Mouse (Mus musculus) liver, adult (tissue): ENCODE measurements around the gene Limch1.

Source experiments
- GATA4 ChIP-seq: IDR thresholded peaks from 2 replicates; pipeline ENCODE4 v1.6.1; 2014; ENCODE audit warnings: mild to moderate bottlenecking, low read length; ENCODE audit not compliant: insufficient replicate concordance

Gene Limch1

DNA sequence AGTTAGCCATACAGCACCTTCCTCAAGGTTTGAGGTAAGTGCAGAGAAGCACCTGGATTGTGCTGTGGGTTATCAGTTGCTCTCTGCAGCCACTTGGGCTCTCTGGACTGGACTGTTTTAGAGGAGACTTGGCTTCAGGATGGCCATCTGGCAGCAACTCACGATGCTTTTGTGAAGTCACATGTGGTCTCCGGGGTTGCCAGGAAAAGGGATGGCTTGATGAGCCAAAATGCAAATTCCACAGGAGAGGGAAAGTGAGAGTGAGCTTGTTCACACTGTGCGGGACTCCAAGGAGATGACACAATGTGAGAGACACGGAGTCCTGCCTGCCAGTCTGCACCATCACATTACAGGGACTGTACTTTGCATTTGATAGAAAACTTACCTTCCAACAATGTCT, 346.1 kb downstream of the Limch1 start:
- TF ChIP-seq GATA4, result no peak

DNA sequence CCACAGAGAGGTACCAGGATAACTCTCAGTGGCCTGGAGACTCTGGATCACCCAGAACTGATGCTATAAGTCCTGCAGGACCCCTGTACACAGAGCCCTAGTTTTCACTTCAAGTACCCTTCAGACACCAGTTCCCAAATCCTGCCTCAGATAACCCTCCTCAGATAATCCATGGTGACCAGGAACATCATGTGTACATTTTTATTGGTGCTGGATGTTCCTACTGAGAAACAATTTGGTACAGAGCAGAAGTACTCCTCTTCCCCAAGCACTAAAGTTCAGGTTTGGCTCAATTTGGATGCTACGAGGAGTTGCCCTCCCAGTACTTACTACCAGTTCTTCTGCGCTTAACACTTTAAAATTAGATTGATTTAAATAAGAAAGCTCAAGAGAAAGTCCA, 348.4 kb downstream of the Limch1 start:
- TF ChIP-seq GATA4, result no peak

DNA sequence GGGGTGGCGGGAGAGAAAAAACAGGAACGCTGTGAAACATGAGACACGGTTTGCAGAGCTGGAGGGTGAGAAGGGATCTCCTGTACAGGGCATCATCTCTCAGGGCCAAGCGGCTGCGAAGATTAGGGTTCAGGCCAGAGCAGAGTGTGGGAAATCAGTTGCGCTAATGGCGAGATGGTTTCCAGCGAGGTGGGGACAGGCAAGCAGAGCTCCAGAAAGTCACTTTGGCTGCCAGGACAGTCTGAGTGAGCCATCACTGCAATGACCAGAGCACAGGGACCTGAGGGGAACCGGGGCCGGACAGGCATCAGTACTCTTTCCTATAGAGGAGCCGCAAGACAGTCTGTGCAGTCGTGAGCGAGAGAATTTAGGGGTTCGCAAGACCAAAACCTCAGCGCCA, 349.5 kb downstream of the Limch1 start:
- TF ChIP-seq GATA4, result no peak

DNA sequence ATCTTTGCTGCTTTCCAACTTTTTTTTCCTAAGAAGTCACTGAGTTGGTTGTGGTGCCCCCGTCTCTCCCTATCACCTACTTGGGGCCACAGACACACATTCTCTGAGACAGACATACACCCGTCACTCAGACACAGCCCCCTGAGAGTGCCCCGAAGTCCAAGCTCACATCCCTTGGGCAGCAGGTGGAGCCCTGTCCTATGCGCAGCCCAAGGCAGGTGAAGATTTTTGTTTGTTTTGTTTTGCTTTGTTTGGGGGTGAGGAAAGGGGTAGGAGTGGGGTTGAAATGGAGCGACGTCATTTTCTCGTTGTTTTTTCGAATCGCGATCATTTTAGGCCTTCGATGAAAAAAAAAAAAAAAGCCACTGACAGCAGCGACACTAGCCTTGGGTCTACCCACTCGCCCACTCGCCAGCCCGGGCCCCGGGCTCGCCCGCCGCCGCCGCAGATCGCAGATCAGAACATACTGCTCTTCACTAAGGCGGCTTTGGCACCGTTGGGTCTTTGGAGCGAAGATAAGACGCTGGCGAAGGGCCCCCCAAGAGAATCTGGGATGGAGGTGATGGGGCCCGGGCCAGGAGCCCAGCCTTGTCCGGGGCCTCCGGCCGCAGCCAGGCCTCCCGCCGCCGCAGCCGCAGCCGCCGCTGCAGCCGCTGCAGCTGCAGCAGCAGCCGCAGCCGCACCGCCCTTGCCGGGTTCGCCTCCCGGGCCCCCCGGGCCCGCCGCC, 350.2 kb downstream of the Limch1 start:
- no peak for TF ChIP-seq GATA4

DNA sequence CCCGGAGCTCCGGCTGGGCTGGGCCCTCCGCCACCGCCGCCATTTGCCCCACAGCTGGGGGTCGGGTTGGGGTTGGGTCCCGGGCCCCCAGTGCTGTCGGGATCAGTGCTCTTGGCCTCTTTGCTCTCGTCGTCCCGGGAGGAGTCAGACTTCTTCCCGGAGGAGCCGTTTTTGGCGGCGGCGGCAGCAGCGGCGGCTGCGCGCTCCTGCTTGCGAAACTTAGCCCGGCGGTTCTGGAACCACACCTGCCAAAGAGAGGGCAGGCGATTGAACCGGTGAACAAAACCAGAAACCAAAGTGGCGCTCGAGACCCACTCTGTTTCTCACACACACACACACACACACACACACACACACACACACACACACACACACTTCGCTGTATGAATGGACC, 350.7 kb downstream of the Limch1 start:
- no peak for TF ChIP-seq GATA4

DNA sequence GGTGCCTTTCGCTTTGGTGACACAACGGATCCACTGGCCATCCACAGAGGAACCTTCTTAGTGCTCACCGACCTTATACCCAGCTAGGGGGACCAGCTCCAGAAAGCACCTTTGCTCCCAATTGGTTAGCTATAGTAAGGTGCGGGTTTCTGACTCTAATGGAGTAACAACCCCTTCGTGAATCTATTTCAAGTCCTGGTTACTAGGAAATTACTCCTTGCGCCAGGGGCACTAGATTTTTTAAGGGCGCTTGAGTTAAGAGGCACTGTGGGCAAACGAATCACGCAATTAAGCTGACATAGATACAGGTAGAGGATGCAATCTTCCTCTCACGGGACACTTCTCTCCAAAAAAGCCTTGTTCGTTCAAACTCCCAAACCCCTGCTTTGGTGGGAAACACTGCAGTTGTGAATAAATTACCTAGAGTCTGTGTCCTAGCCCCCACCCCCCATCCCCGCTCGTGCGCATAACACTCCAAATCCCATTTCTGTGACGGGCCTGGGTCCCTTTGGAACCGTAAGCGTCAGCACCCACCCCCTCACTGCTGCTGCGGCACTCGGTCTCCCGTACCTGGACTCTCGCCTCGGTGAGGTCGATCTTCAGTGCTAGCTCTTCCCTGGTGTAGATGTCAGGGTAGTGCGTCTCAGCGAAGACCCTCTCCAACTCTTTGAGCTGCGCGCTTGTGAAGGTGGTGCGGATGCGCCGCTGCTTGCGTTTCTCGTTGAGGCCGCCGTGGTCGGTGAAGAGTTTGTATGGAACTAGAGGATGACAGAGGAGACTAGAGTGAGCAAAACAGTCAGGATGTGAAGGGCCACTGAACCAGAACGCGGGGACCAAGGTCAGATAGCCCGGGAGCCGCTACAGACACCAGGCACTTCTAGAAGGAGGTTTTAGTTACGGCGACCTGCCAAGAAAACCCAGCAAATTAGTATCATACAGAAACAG, 351.8 kb downstream of the Limch1 start:
- no peak for TF ChIP-seq GATA4

DNA sequence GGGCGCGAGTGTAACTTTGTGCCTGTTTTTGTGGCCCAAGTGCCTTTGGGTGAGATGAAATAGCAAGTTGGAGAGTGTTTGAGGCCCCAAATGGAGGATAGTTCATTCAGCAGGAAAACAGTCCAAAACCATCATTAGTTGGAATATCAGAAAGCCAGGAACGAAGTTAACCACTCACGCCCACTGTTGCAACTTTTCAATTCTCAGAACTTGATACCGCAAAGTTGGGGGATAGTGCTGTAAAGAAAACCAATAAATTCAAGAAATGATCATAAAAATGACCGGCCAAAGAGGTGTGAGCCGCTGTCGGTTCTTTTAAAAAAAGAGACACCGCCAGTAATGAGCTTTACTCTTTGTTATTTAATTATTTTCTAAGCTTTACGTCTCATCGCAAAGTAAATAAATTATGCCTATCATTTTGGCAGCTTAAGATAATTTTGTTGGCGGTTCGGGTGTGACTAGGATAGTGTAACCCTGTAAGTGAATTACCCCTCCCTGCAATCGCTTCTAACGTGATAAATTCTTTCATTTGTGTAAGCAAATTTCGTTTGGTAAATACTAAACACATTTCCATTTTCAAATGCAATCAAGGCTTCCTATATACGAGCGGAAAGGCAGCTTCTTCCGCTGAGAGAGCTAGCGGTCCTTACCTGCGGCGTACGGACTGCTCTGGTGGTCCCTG, 352.6 kb downstream of the Limch1 start:
- no peak for TF ChIP-seq GATA4

DNA sequence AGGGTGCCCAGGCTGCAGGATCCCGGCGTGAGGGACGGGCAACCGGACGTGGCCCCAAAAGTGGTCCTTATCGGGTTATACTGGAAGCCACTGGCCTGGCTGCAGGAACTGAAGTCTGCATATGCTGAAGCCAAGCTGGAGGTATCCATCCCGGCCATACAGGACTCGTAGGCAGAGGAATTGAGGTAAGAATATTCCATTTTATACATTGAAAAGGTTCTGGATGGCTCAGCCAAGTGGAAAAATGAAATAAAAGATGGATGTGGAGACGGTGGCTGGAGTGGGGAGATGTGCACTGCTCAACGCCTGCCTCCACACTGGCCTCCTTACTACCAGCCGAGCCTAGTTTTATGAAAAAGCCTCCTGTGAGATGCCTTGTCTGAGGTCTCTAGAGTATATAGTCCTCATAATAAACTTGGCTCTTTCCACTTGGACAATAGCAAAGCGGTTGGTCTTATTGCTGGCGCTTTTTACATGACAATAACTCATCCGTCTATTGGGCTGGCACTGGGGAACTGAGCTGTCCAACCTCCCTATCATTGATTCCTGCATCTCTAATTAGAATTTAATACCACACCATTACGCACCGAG, 353.2 kb downstream of the Limch1 start, which contains the start of gene Phox2b:
TSS of gene Phox2b (minus strand) at position 569 of the 591 bp plus-strand sequence.
- TF ChIP-seq GATA4, result no peak

DNA sequence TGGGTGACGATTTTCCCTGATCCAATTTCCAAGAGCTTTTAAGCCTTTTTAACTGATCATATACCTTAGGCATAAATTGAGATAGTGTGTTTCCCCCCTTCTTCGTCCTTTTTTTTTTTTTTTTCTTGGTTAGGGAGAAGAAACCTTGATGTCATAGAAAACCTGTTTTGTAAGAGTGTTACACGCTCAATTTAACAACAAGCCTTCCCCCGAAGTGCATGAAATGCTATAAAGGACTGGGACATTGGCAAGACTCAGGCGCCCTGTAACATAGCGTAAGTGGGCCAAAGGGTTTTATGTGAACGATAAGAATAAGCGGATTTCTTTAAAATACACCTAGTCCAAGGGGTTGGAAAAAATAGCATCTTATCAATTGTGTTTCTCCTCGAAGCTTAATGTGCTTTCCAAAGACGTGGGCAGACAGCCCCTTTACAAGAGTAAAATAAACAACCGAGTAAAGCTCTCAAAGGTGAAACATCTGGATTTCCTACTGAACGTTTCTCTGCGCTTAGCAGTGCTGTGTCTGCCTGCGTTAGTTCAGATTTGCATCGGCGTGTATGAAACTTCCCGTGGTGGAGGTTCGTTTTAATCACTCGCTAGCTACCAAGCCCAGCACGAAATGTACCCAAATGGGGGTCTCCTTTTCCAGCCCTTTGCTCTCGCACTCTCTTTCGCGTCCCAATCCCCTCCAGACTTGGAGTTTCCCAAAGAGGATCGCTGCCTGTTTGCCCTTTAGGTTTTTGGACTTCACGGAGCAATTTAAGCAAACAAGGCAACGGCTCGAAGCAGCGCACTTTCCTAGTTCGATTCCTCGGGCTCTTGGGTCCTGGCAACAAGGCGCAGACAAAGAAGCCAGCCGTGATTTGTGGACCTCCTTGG, 354.0 kb downstream of the Limch1 start:
- TF ChIP-seq GATA4, result no peak

DNA sequence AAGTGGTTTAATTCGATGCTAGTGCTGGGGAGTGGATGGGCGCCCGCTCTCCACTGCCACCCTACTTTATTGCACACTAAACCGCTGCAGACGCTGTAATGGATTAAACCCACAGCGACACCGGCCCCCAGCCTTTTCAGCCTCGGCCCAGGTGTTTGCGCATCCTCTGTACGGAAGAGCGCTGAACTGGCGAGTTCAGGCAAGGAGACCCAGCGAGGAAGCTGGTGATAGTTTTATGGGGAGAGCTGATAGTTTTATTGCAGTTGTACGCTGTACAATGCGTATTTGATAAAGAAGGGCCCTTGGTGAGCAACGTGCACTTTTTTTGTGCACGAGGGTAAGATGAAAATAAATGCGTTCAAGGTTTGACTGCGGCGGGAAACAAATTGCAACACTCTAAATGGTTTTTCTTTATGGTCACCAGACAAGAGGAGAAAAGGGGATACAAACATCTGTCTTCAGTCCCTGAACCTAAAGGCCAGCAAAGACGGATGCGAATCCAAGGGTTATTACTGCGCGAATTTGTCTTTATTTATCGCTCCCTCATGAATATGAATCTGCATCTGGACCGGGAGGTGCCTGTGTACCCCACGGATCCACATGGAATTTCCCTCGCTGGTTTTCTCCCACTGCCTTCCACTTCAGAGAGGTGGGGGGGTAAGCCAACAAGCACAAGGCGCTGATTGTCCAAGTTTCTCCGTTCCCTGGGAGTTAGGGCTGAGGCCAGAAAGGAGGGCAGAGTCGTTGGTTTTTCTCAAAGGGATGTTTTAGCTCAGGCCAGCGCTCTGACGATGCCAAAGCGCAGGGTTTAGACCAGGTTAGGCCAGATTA, 355.2 kb downstream of the Limch1 start:
- TF ChIP-seq GATA4, result no peak

DNA sequence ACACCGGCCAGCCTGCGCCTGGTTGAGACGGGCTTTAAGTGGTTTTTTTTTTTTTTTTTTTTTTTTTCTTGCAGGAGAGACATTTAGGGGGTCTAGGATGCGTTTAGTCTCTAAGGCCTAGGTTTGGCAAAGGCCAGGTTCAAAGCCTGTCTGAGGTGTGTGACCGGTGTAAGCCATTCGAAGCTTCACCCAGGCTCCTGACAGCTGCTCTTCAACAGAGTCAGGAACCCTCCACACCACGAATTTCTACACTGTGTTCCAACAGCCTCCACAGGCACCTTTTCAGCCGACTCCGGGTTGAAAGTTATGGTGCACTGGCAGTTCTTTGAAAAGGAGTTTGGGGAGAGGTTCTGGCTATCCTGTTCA, 355.8 kb downstream of the Limch1 start:
- TF ChIP-seq GATA4, result no peak

DNA sequence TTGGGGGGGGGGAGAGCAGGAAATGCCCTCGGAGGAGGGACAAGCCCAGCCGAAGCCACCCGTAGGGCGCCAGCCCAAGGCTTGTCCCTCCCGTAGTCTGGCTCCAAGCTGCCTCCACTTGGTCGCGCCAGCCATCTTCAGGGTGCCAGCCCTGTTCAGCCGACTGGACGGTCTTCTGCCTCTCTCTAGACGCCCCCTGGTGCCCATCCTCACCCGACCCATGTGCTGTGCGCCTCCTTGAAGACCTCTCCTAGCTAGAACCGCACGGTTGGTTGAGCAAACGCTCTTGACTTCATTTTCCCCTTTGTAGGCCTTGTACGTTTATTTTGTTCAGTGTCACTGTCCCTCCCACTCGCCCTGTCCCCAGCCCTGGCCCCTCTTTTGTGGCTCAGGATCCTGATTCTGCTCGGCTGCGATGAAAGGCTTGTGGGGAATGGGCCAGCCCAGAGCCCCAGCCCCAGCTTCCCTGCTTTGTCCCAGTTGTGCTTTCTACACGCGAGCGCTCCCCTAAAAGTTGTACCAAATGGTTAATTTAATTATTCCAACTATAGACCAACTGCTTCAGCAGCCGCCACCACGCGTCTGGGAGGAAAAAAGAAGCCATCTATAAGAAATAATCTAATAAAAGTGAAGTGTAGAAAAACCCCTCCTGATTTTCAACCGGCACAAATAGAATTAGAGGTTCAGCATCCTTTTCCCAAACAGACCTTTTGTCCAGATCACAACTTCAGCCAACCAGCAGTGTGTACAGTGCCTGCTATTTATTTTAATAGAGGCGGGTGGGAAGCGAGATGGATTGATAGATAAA, 356.4 kb downstream of the Limch1 start:
- no peak for TF ChIP-seq GATA4

DNA sequence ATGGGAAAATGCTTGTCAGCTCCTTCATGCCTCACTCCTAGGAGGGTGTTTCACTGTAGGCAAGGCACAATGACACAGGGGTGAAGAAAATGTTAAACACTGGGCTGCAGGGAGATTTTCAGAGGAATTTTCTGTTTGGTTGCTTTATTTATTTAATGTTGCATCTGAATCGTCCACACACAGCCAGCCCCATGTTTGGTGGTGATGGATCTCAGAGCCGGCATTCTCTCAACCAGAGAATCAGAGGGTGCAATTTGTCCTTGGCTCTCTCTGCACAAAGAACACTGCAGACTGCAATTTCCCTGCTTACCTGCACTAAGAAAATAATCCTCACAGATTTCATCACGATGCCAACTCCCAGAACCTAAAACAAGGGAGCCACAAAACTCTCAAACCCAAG, 357.4 kb downstream of the Limch1 start:
- no peak for TF ChIP-seq GATA4
